Mouse (Mus musculus): ENCODE results near the gene Slc25a44.
A peak's percentile ranks its signal among the peaks of the same experiment; 100 is the strongest.
"Not testable (repeated sequence)": the region's sequence is repeated elsewhere in the genome, so short reads cannot be mapped to it uniquely, and the experiment has no call there.

Slc25a44 gene

DNA sequence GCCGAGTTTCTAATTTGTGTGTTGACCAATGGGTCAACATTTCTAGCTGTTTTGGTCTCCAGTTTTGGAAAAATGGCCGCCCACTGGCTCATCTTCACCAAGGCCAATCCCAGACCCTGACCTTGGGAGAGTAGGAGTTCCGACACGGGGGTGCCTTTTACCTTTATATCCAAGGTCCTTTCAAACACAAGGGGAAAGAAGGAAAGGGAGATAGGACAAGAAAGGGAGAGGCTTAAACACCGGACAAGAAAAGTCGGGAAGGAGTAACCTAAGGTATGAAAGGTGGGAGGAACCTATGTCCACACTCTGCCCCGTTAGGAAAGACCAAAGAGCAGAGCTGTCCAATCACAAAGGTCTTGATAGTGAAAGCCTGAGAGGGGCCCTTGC, 14.3 kb downstream of the Slc25a44 start:
- no peak for DNase-seq (ENCODE audit: low spot score)

DNA sequence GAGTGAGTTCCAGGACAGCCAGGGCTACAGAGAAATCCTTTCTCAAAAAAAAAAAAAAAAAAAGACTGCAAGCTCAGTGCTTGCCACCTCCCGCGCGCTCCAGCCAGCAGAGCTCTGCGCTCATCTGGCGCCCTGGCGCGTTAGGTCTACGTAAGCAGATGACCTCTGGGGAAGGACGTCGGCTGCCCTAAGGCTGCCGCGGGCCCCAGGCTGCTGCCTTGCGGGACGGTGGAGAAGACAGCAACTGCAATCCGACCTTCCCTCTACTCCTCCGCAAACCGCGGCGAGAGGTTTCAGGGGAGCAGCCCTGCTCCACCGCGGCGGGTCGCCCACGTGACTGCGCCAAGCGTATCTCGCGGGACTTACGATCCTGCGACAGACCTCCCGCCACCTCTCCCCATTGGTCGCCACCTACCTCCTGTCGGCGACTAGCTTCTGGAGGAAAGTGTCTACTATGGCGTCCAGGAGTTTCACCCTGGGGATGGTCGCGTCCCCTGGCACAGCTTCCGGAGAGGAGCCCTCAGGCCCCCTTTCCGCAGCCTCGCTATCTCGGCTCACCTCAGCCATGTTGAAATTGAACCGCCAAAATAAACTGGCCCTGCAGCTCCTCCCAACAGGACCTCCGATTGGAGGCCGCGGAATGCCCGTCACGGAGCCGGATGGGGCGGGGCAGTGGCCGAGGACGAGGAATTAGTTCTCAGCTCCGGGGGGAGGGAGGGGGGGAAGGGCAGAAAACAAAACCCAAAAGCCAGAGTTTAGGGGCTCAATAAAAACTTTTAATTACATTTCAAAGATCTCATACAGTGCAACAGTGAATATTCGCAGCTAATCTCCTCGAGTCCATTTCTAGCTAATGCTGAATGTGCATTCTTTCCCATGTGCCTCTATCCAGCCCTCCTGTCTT, 14.9 kb downstream of the Slc25a44 start, which contains the start of gene Pmf1:
TSS of gene Pmf1 (minus strand) at position 591 of the 904 bp plus-strand sequence.
- peak; percentile 89 for DNase-seq (ENCODE audit: low spot score)

GRCm38 (mm10) chr3:88408953-88409352, 16.0 kb downstream of the Slc25a44 start:
- no peak for DNase-seq (ENCODE audit: low spot score)

- no peak for DNase-seq (ENCODE audit: low spot score)
Observed at GRCm38 (mm10) chr3:88407529-88407928, 17.4 kb downstream of the Slc25a44 start.

DNA sequence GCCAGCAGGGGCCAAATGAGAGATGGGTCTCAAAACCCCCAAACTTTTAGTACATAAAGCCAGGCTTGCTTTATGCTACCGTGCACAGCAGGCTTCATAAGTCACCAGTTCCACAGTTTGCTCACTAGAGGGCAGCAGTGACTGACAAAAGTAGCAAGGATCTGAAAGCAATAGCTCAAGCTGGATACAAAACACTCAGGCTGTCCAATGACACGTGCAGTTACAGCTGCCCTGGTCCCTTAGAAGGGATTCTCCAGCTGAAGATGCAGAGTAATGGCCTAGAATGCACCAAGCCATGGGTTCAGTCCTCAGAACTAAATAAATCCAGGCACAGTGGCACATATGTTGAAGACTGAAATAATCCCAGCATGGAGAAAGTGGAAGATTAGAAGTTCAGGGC, 17.8 kb downstream of the Slc25a44 start:
- DNase-seq (ENCODE audit: low spot score) = peak; percentile 93

- DNase-seq (ENCODE audit: low spot score) = no peak
Observed at GRCm38 (mm10) chr3:88403522-88404230, 21.3 kb downstream of the Slc25a44 start.

DNA sequence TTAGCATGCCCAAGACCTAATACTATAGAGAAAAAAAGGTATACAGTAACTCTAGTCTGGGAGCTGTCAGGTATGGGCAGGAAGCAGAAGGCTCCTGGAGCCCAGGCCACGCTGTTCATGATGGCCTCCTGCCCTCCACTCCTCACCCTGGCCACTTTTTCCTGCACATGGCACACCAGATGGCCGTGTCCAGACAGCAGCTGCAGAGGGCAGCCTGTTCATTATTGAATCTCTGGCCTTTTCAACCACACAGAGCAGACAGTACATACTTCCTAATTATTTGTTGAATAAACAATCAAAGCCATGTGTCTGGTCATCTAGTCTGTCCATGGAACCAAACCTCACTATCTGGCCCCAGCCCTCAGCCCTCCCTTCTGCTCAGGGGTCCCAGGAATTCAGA, 26.3 kb downstream of the Slc25a44 start:
- peak; percentile 35 for DNase-seq (ENCODE audit: low spot score)

GRCm38 (mm10) chr3:88395742-88396141, 29.2 kb downstream of the Slc25a44 start:
- no peak for DNase-seq (ENCODE audit: low spot score)

GRCm38 (mm10) chr3:88395288-88395687, 29.7 kb downstream of the Slc25a44 start:
- no peak for DNase-seq (ENCODE audit: low spot score)

GRCm38 (mm10) chr3:88393776-88394375, 31.1 kb downstream of the Slc25a44 start:
- no peak for DNase-seq (ENCODE audit: low spot score)

- no peak for DNase-seq (ENCODE audit: low spot score)
Observed at GRCm38 (mm10) chr3:88384364-88384763, 40.6 kb downstream of the Slc25a44 start, which contains the start of gene Bglap. Bglap (minus strand) TSS chr3:88384464.

- DNase-seq (ENCODE audit: low spot score) = not testable (repeated sequence)
Observed at GRCm38 (mm10) chr3:88382383-88382782, 42.6 kb downstream of the Slc25a44 start.

- peak; percentile 69 for DNase-seq (ENCODE audit: low spot score)
Observed at GRCm38 (mm10) chr3:88381389-88382315, 43.3 kb downstream of the Slc25a44 start.

GRCm38 (mm10) chr3:88378599-88378998, 46.3 kb downstream of the Slc25a44 start, which contains the start of gene Bglap2:
Bglap2 (minus strand) TSS chr3:88378699.
- not testable (repeated sequence) for DNase-seq (ENCODE audit: low spot score)

DNA sequence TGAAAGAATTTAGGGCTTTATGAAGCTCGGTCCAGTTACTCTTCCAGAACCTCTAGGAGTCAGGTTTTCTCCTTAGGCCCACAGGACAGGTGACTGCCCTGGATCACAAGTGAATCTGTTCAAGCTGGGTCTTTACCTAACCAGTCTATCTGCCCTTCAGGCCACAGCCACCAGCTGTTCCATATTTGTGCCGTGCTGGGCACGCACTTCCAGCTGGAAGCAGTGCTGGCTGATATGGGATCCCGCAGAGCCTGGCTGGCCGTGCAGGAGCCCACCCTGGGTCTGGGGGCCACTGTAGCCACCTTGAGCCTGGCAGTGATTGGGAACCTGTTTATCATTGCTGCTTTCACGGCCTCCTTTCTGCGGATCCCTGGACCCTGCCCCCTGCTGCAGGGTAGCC, 48.3 kb downstream of the Slc25a44 start:
- DNase-seq (ENCODE audit: low spot score) = not testable (repeated sequence)

- DNase-seq (ENCODE audit: low spot score) = peak; percentile 66
Observed at GRCm38 (mm10) chr3:88375750-88376626, 49.0 kb downstream of the Slc25a44 start.

DNA sequence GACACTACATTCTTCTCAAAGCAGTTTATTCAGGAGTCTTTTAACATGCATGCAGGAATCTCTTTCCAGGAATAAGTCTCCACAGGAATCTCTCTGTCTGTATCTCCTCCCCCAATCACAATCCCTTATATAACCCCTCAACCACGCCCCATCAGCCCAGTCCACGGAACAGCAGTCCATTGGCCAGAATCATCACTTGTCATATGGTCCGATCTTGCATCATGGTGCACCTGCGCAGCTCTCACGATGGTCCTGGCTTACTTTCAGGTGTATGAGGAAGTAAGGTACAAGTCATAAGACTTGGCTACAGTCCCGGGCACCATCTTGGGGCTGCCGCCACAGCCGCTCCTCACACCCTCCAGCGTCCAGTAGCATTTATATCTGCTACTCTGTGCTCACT, 52.3 kb downstream of the Slc25a44 start, which contains the start of gene Bglap3:
TSS of gene Bglap3 (minus strand) at position 101 of the 400 bp plus-strand sequence.
- DNase-seq (ENCODE audit: low spot score) = not testable (repeated sequence)

DNA sequence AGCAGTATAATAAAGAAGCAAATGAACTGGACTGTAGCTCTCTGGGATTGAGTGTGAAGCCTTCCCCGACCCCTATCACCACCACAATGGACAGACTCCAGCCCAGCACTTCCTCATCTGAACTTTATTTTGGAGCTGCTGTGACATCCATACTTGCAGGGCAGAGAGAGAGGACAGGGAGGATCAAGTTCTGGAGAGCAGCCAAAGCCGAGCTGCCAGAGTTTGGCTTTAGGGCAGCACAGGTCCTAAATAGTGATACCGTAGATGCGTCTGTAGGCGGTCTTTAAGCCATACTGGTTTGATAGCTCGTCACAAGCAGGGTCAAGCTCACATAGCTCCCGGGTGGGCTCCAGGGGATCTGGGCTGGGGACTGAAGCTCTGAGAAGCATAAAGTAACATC, 56.4 kb downstream of the Slc25a44 start:
- not testable (repeated sequence) for DNase-seq (ENCODE audit: low spot score)

DNA sequence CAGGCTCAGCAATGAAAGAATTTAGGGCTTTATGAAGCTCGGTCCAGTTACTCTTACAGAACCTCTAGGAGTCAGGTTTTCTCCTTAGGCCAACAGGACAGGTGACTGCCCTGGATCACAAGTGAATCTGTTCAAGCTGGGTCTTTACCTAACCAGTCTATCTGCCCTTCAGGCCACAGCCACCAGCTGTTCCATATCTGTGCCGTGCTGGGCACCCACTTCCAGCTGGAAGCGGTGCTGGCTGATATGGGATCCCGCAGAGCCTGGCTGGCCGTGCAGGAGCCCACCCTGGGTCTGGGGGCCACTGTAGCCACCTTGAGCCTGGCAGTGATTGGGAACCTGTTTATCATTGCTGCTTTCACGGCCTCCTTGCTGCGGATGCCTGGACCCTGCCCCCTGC, 57.4 kb downstream of the Slc25a44 start:
- DNase-seq (ENCODE audit: low spot score) = not testable (repeated sequence)

DNA sequence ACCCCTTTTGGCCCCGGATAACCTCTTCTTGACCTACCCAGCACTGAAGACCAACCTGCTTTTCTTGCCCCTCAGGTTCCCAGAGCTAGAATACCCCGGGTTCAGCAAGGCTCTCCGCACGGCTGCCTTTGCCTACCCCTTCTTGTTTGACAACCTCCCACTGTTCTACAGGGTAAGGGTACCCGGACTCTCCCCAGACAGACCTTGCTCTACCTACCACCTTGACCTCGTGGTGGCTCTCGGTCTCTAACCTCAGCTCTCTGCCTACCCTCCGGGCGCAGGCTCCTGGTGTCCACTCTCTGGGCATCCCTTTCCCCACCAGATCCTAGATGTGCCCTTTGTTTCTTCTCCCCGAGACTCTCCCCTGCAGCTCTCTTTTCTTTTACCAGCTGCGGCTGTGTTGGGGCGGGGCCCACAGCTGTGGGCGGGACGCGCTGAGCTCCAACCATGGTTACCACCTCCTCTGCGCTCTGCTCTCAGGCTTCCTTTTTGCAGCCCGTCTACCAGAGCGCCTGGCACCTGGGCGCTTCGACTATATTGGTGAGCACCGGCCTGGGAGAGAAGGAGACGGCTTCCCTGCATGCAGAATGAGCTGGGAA, 58.0 kb downstream of the Slc25a44 start:
- peak; percentile 41 for DNase-seq (ENCODE audit: low spot score)
